Mouse (Mus musculus): ENCODE measurements around the gene Axin2. TPM values are rescaled to one million over a fixed set of nuclear protein-coding genes. Genes with fewer than 3 reads are reported as not detected.

The Axin2 gene
- polyA plus RNA-seq, 1 experiment from 2014 or later = 8.5 TPM

DNA sequence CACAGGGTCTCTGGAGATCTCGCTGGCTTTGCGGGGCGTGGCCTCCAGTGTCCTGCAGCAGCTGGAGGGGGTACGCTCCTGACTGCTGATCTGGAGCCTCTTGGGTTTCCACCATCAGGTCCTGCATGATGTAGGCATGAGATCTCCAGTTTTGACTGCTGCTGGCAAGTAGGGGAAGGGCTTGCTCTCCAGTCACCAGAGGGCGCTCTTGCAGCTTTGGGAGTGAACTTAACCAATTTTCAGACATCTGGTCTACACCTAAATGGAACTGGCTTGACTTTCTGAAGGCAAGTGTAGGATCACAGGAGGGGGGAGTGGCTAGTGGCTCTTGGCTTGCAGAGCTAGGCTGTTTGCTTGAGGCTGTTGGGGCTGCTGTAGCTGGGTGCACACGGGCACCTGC, 5.1 kb downstream of the Axin2 start:
- H3K4me3 ChIP-seq (ENCODE audit: low read length) = peak overlapping the region; percentile 94
- no peaks in the 10 kb centered on the region for H3K27me3 ChIP-seq (ENCODE audit: control insufficient read depth, insufficient read depth, low read depth, low read length)
- peak; percentile 20; the same call in 1 of the 2 replicates for ATAC-seq (ENCODE audit: low read depth)
- 14% methylated on average over 6 of the region's 6 CpGs for WGBS
- H3K9ac ChIP-seq (ENCODE audit: low read length) = peak overlapping the region; percentile 49; the same call in 1 of the 2 replicates
- peaks cover 65% of the 10 kb centered on the region for H3K4me1 ChIP-seq (replicated peaks; ENCODE audit: control insufficient read depth, insufficient read depth, low read length)
- H3K9me3 ChIP-seq (ENCODE audit: control insufficient read depth, low read length) = no peaks in the 10 kb centered on the region
- H3K27ac ChIP-seq (ENCODE audit: low read length) = peak overlapping the region; percentile 38; the same call in 1 of the 2 replicates
- H3K36me3 ChIP-seq (ENCODE audit: control insufficient read depth, insufficient read depth, low read length) = no peaks in the 10 kb centered on the region
- peak overlapping the region; percentile 91 for H3K4me2 ChIP-seq (ENCODE audit: low read depth, low read length)

DNA sequence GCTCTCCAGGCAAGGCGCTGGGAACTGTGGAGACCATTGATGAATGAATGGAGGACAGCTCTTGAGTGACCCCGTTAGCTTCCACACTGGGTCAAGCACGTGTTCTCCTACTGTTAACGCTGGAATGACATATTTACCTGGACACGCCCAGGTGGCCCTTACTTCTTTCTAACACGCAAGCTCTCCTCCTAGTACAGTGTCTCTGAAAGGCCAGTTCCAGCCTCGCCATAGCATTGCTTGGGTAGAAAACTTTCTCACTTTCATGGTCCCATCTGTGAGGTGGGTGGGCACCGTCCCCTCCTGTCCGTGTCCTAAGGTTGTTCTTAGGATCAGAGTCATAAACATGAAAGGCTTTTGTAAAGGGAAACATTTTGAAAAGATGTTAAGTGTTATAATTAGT, 5.7 kb downstream of the Axin2 start:
- 56% methylated on average over 9 of the region's 9 CpGs for WGBS

DNA sequence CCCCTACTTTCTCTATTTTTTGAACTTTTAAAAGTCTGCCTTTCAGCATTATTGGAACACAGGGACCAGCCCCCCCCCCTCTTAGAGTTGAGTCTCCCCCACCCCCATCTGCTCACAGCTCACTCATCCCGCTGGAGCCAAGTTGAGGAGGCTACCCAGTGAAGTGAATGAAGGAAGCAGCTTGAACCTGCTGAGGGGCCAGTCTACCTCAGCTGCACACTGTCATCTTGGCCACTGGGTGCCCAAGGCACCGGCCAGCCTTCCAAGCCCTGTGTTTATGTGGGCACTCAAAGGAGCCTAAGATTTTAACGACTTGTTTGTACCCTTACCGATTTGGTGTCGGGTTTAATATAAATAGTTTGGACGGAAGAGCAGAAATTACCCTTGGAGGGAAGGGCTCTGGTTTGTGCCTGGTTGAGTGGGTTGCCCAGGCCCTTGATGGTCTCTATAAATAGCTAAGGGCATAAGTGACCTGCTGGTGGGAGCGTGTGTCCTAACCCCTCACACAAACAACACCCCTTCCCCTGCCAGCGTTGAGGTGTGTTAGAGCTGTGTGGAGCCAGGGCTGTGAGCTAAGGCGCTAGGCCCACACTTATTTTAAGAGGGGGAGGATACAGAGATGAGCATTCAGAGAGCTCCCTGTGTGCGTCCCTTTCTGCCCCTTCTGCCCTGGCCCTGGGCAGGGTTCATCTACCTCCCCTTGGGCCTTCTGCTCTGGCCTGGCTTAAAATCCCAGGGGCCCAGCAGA, 6.4 kb downstream of the Axin2 start:
- Histone ChIP-seq H3K9ac (ENCODE audit: low read length) (peak overlapping the region; percentile 53), H3K36me3 (ENCODE audit: control insufficient read depth, insufficient read depth, low read length) (peaks cover 5% of the 10 kb centered on the region), H3K9me3 (ENCODE audit: control insufficient read depth, low read length) (no peaks in the 10 kb centered on the region), H3K4me3 (ENCODE audit: low read length) (peak overlapping the region; percentile 13; the same call in 1 of the 2 replicates), H3K27ac (ENCODE audit: low read length) (peak overlapping the region; percentile 41; the same call in 1 of the 2 replicates), H3K4me2 (ENCODE audit: low read depth, low read length) (peak overlapping the region; percentile 43), H3K4me1 (replicated peaks; ENCODE audit: control insufficient read depth, insufficient read depth, low read length) (peaks cover 72% of the 10 kb centered on the region), H3K27me3 (ENCODE audit: control insufficient read depth, insufficient read depth, low read depth, low read length) (no peaks in the 10 kb centered on the region)
- ATAC-seq (ENCODE audit: low read depth) = no peak
- WGBS = 32% methylated on average over 10 of the region's 10 CpGs

More for the DNA sequence above, 5.7 kb downstream of the Axin2 start:
- no peaks in the 10 kb centered on the region for H3K27me3 ChIP-seq (ENCODE audit: control insufficient read depth, insufficient read depth, low read depth, low read length)
- H3K36me3 ChIP-seq (ENCODE audit: control insufficient read depth, insufficient read depth, low read length) = no peaks in the 10 kb centered on the region
- H3K27ac ChIP-seq (ENCODE audit: low read length) = peak overlapping the region; percentile 38; the same call in 1 of the 2 replicates
- H3K4me1 ChIP-seq (replicated peaks; ENCODE audit: control insufficient read depth, insufficient read depth, low read length) = peaks cover 71% of the 10 kb centered on the region
- no peak for ATAC-seq (ENCODE audit: low read depth)
- H3K4me3 ChIP-seq (ENCODE audit: low read length) = peak overlapping the region; percentile 30
- no peaks in the 10 kb centered on the region for H3K9me3 ChIP-seq (ENCODE audit: control insufficient read depth, low read length)
- peak overlapping the region; percentile 91 for H3K4me2 ChIP-seq (ENCODE audit: low read depth, low read length)
- peak overlapping the region; percentile 18; the same call in 1 of the 2 replicates for H3K9ac ChIP-seq (ENCODE audit: low read length)

DNA sequence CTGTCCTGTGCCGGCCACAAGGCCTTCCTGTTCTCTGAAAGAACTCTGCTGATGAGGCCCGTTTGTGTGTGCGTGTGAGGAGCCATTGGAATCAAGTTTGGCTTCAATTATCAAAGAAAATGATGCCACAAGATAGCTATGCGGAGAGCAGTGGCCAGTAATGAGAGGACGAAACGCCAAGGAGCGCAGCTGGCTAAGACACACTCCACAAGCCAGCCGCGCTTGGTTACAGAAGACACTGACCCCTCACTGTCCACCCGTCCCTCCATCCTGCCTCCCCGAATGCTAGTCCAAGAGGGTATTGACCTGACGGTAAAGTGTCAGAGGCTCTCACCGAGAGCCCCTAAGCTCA, 6.9 kb downstream of the Axin2 start:
- WGBS = 39% methylated on average over 13 of the region's 13 CpGs
- no peak for ATAC-seq (ENCODE audit: low read depth)
- H3K4me3 ChIP-seq (ENCODE audit: low read length) = 0 out of 2 replicates have a peak overlapping the region, but pooled peaks have one; percentile 13
- H3K4me2 ChIP-seq (ENCODE audit: low read depth, low read length) = peak overlapping the region; percentile 43
- no peaks in the 10 kb centered on the region for H3K9me3 ChIP-seq (ENCODE audit: control insufficient read depth, low read length)
- peaks cover 72% of the 10 kb centered on the region for H3K4me1 ChIP-seq (replicated peaks; ENCODE audit: control insufficient read depth, insufficient read depth, low read length)
- peak overlapping the region; percentile 53 for H3K9ac ChIP-seq (ENCODE audit: low read length)
- peaks cover 11% of the 10 kb centered on the region for H3K36me3 ChIP-seq (ENCODE audit: control insufficient read depth, insufficient read depth, low read length)
- no peaks in the 10 kb centered on the region for H3K27me3 ChIP-seq (ENCODE audit: control insufficient read depth, insufficient read depth, low read depth, low read length)
- H3K27ac ChIP-seq (ENCODE audit: low read length) = peak overlapping the region; percentile 41; the same call in 1 of the 2 replicates

DNA sequence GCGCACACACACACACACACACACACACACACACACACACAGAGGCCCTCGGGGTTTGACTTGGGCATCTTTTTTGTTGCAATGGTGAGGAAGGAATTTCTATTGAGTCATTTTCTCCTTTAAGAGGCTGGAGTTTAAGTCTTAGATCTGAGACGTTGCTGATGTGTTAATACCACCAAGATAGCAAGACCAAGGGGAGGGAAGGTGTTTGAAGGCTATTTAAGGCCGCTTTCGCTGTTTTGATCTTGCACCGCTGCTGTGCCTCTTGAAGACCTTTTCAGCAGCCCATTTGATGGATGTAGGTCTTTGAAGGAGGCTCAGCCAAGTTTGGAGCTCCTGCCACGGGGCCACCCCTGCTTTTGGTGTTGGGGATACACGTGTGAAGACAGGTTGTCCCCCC, 7.9 kb downstream of the Axin2 start:
- Histone ChIP-seq H3K4me1 (replicated peaks; ENCODE audit: control insufficient read depth, insufficient read depth, low read length) (peaks cover 70% of the 10 kb centered on the region), H3K9ac (ENCODE audit: low read length) (no peak overlapping the region; the same call in 1 of the 2 replicates), H3K27me3 (ENCODE audit: control insufficient read depth, insufficient read depth, low read depth, low read length) (no peaks in the 10 kb centered on the region), H3K9me3 (ENCODE audit: control insufficient read depth, low read length) (no peaks in the 10 kb centered on the region), H3K27ac (ENCODE audit: low read length) (no peak overlapping the region), H3K4me2 (ENCODE audit: low read depth, low read length) (peak overlapping the region; percentile 16; the same call in 1 of the 2 replicates), H3K4me3 (ENCODE audit: low read length) (no peak overlapping the region), H3K36me3 (ENCODE audit: control insufficient read depth, insufficient read depth, low read length) (peaks cover 21% of the 10 kb centered on the region)
- 41% methylated on average over 8 of the region's 8 CpGs for whole genome bisulfite sequencing
- no peak for ATAC-seq (ENCODE audit: low read depth)

DNA sequence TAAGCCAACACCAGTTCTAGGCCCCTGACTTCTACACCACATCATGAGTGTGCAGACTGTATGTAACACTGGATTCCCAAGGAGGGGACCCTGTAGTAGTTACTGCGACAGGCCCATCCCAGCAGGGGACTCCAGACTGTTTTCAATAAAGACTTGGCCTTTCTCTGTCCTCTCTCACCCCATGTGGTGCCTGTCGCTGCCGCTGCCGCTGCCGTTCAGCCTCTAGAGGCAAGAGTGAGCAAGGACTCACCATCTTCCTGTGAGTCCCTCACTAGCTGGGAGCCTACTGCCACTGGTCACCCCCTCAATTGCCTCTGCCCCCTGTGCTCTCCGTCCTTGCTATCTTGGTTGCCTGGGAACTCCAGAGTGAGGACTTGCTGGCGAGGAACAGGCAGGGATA, 8.6 kb downstream of the Axin2 start:
- no peaks in the 10 kb centered on the region for H3K9me3 ChIP-seq (ENCODE audit: control insufficient read depth, low read length)
- no peak overlapping the region for H3K4me3 ChIP-seq (ENCODE audit: low read length)
- peaks cover 23% of the 10 kb centered on the region for H3K36me3 ChIP-seq (ENCODE audit: control insufficient read depth, insufficient read depth, low read length)
- 27% methylated on average over 7 of the region's 7 CpGs for whole genome bisulfite sequencing
- H3K9ac ChIP-seq (ENCODE audit: low read length) = no peak overlapping the region; the same call in 1 of the 2 replicates
- no peak overlapping the region for H3K27ac ChIP-seq (ENCODE audit: low read length)
- ATAC-seq (ENCODE audit: low read depth) = 0 out of 2 replicates have a peak, but pooled peaks have one; percentile 9
- H3K4me2 ChIP-seq (ENCODE audit: low read depth, low read length) = no peak overlapping the region
- H3K27me3 ChIP-seq (ENCODE audit: control insufficient read depth, insufficient read depth, low read depth, low read length) = no peaks in the 10 kb centered on the region
- peaks cover 71% of the 10 kb centered on the region for H3K4me1 ChIP-seq (replicated peaks; ENCODE audit: control insufficient read depth, insufficient read depth, low read length)

DNA sequence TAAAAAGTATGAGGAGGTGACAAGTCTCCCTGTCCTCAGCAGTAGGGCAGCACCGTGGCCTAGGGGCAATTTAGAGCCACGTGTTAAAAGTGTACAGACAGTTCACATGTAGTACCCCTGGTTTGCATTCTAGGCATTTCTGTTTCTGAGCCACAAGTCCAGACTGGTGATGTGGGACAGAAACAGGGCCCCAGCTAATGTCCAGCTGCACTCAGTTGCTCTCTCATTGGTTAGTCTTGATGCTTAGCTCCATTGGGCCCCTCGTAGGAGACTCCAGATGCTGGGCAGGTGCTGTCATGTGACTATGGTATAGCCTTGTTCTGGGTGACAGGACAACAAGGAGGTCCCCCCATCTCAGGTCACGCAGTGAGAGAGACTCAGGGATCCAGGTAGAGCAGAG, 9.0 kb downstream of the Axin2 start:
- Histone ChIP-seq H3K4me1 (replicated peaks; ENCODE audit: control insufficient read depth, insufficient read depth, low read length) (peaks cover 72% of the 10 kb centered on the region), H3K27me3 (ENCODE audit: control insufficient read depth, insufficient read depth, low read depth, low read length) (no peaks in the 10 kb centered on the region), H3K9ac (ENCODE audit: low read length) (no peak overlapping the region), H3K4me3 (ENCODE audit: low read length) (no peak overlapping the region), H3K36me3 (ENCODE audit: control insufficient read depth, insufficient read depth, low read length) (peaks cover 25% of the 10 kb centered on the region), H3K9me3 (ENCODE audit: control insufficient read depth, low read length) (no peaks in the 10 kb centered on the region), H3K4me2 (ENCODE audit: low read depth, low read length) (no peak overlapping the region), H3K27ac (ENCODE audit: low read length) (no peak overlapping the region)
- 55% methylated on average over 4 of the region's 4 CpGs for WGBS
- no peak for ATAC-seq (ENCODE audit: low read depth)

DNA sequence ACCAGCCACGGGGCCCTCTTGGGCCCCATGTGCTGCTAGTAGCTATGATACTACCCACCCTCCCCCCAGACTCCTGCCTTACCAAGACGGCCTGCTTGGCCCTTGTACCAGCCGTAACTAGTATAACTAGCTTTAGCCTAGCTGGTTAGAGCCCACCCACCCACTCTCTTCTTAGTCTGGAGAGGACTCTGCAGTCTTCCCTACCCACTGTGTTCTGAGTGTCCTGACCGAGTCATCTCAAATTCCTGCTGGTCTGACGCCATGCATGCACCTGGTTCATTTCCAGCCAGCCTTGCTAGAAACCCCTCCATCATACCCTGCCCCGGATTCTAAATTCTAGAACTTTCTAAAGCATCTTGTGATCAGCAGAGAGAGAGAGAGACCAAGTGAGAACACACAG, 9.6 kb downstream of the Axin2 start:
- H3K4me1 ChIP-seq (replicated peaks; ENCODE audit: control insufficient read depth, insufficient read depth, low read length) = peaks cover 70% of the 10 kb centered on the region
- H3K36me3 ChIP-seq (ENCODE audit: control insufficient read depth, insufficient read depth, low read length) = peaks cover 26% of the 10 kb centered on the region
- H3K27me3 ChIP-seq (ENCODE audit: control insufficient read depth, insufficient read depth, low read depth, low read length) = no peaks in the 10 kb centered on the region
- H3K9me3 ChIP-seq (ENCODE audit: control insufficient read depth, low read length) = no peaks in the 10 kb centered on the region
- no peak overlapping the region for H3K4me3 ChIP-seq (ENCODE audit: low read length)
- H3K27ac ChIP-seq (ENCODE audit: low read length) = no peak overlapping the region
- H3K9ac ChIP-seq (ENCODE audit: low read length) = 0 out of 2 replicates have a peak overlapping the region, but pooled peaks have one; percentile 30
- ATAC-seq (ENCODE audit: low read depth) = no peak
- no peak overlapping the region for H3K4me2 ChIP-seq (ENCODE audit: low read depth, low read length)
- 70% methylated on average over 6 of the region's 6 CpGs for WGBS

DNA sequence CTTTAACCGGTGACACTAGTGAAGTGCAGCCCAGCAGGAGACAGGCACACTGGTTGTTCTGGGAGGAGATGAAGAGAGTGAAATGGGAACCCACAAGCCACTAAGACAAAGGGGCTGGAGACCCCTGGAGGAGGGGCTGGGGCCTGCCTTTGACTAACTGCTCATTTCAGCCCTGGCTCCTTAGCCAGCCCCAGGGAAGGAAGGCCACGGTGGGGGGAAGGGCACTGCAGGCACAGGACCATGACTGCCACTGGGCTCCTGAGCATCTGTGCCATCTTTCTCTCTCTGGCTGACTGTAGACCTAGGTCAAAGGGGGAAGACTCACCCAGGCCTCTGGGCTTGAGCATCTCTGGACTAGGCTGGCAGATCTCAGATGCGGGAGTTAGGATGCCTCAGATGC, 10.5 kb downstream of the Axin2 start:
- no peak overlapping the region for H3K9ac ChIP-seq (ENCODE audit: low read length)
- no peak overlapping the region for H3K4me3 ChIP-seq (ENCODE audit: low read length)
- no peaks in the 10 kb centered on the region for H3K27me3 ChIP-seq (ENCODE audit: control insufficient read depth, insufficient read depth, low read depth, low read length)
- 42% methylated on average over 3 of the region's 3 CpGs for WGBS
- H3K4me1 ChIP-seq (replicated peaks; ENCODE audit: control insufficient read depth, insufficient read depth, low read length) = peaks cover 71% of the 10 kb centered on the region
- no peak overlapping the region for H3K4me2 ChIP-seq (ENCODE audit: low read depth, low read length)
- H3K9me3 ChIP-seq (ENCODE audit: control insufficient read depth, low read length) = no peaks in the 10 kb centered on the region
- H3K36me3 ChIP-seq (ENCODE audit: control insufficient read depth, insufficient read depth, low read length) = peaks cover 26% of the 10 kb centered on the region
- no peak for ATAC-seq (ENCODE audit: low read depth)
- H3K27ac ChIP-seq (ENCODE audit: low read length) = no peak overlapping the region

Measured in lung, embryonic 16.5 days (tissue).